Mouse (Mus musculus) adrenal gland, adult 8-10 months (tissue): ENCODE measurements at regions not wholly inside any gene's neighbourhood (a gene's known extent, or its start where the extent isn't known, plus 50 kb on each side); places are given as distances from the start of the nearest gene placed in this dataset.

Experiments used
- DNase-seq: peaks from one replicate; pipeline ENCODE4 v3.0.0; 2022

GRCm38 (mm10) chr3:136993473-136993872 is 323.5 kb downstream of the Ppp3ca start:
- no peak for DNase-seq

GRCm38 (mm10) chr3:136994361-136995083 is 324.6 kb downstream of the Ppp3ca start:
- no peak for DNase-seq

- DNase-seq = no peak
These were observed 325.8 kb downstream of the Ppp3ca start for GRCm38 (mm10) chr3:136995611-136996335.

- DNase-seq = no peak
These were observed 326.5 kb downstream of the Ppp3ca start for GRCm38 (mm10) chr3:136996381-136996895.

- DNase-seq = no peak
These were observed 329.3 kb upstream of the Emcn start for GRCm38 (mm10) chr3:137011551-137011950.

GRCm38 (mm10) chr3:137014686-137015085 is 326.2 kb upstream of the Emcn start:
- DNase-seq = no peak

- DNase-seq = no peak
These were observed 325.7 kb upstream of the Emcn start for GRCm38 (mm10) chr3:137015199-137015598.

- DNase-seq = no peak
These were observed 320.8 kb upstream of the Emcn start for GRCm38 (mm10) chr3:137019971-137020634.

GRCm38 (mm10) chr3:137029546-137029945 is 311.3 kb upstream of the Emcn start:
- DNase-seq = no peak

GRCm38 (mm10) chr3:137032802-137033201 is 308.1 kb upstream of the Emcn start:
- DNase-seq = no peak

GRCm38 (mm10) chr3:137039638-137040037 is 301.2 kb upstream of the Emcn start:
- no peak for DNase-seq

GRCm38 (mm10) chr3:137056544-137057224 is 284.2 kb upstream of the Emcn start:
- no peak for DNase-seq

- DNase-seq = no peak
These were observed 283.5 kb upstream of the Emcn start for GRCm38 (mm10) chr3:137057225-137057910.

GRCm38 (mm10) chr3:137057911-137058260 is 283.0 kb upstream of the Emcn start:
- no peak for DNase-seq

- no peak for DNase-seq
These were observed 278.8 kb upstream of the Emcn start for GRCm38 (mm10) chr3:137062067-137062466.

- no peak for DNase-seq
These were observed 273.5 kb upstream of the Emcn start for GRCm38 (mm10) chr3:137067336-137067735.

GRCm38 (mm10) chr3:137069334-137069733 is 271.5 kb upstream of the Emcn start:
- no peak for DNase-seq

- no peak for DNase-seq
These were observed 262.9 kb upstream of the Emcn start for GRCm38 (mm10) chr3:137077718-137078599.

- no peak for DNase-seq
These were observed 262.3 kb upstream of the Emcn start for GRCm38 (mm10) chr3:137078600-137078975.

- no peak for DNase-seq
These were observed 254.0 kb upstream of the Emcn start for GRCm38 (mm10) chr3:137086896-137087295.
